Mouse (Mus musculus) lung, embryonic 15.5 days (tissue): ENCODE data around the gene Rasgrf2. TPM values are rescaled to one million over a fixed set of nuclear protein-coding genes. Genes with fewer than 3 reads are reported as not detected.
"Not testable (repeated sequence)": the region's sequence is repeated elsewhere in the genome, so short reads cannot be mapped to it uniquely, and the experiment has no call there.

Source experiments
- ATAC-seq: fragments of 200-750 bp; cut with Nextera tagmentation; 2 replicates; pipeline ENCODE4 v1.8.0; 2017; ENCODE audit warnings: moderate number of reproducible peaks, borderline replicate concordance; ENCODE audit not compliant: low FRiP score, low TSS enrichment; ENCODE audit errors: extremely low read depth
- H3K27ac ChIP-seq: fragments of 300-500 bp; sonication (generic); 2 replicates; pipeline ENCODE4 v1.5.1; 2015; ENCODE audit warnings: moderate library complexity, mild to moderate bottlenecking, inconsistent platforms
- H3K27me3 ChIP-seq: fragments of 300-500 bp; sonication (generic); 2 replicates; pipeline ENCODE4 v1.6.1; 2015; ENCODE audit warnings: inconsistent platforms
- H3K36me3 ChIP-seq: fragments of 300-500 bp; sonication (generic); 2 replicates; pipeline ENCODE4 v1.6.1; 2015; ENCODE audit warnings: inconsistent platforms
- H3K4me1 ChIP-seq: fragments of 300-500 bp; sonication (generic); 2 replicates; pipeline ENCODE4 v1.6.1; 2015; ENCODE audit warnings: inconsistent platforms
- H3K4me2 ChIP-seq: fragments of 300-500 bp; sonication (generic); 2 replicates; pipeline ENCODE4 v1.6.1; 2015; ENCODE audit warnings: inconsistent platforms, mild to moderate bottlenecking, moderate library complexity
- H3K4me3 ChIP-seq: fragments of 300-500 bp; sonication (generic); 2 replicates; pipeline ENCODE4 v1.5.1; 2015; ENCODE audit warnings: mild to moderate bottlenecking, inconsistent platforms
- H3K9ac ChIP-seq: fragments of 300-500 bp; sonication (generic); 2 replicates; pipeline ENCODE4 v1.6.1; 2015; ENCODE audit warnings: inconsistent platforms
- H3K9me3 ChIP-seq: fragments of 300-500 bp; sonication (generic); 2 replicates; pipeline ENCODE4 v1.6.1; 2016; ENCODE audit warnings: inconsistent platforms
- WGBS: fragments of 180-500 bp; shearing (Covaris S2); methylation state at CpG from one replicate; pipeline ENCODE4 v1.1.7; 2015; 5-methylcytosine and 5-hydroxymethylcytosine counted together
- polyA plus RNA-seq: library from polyadenylated mRNA; unstranded; fragments of >200 nt; fragmentation: Nextera tagmentation; extraction: Ambion mirVana; gene quantifications from 2 replicates; pipeline ENCODE4 v1.2.1, GENCODE M21; 2015

Gene Rasgrf2
- polyA plus RNA-seq, result 0.09 and 0.16 TPM in 2 replicates

DNA sequence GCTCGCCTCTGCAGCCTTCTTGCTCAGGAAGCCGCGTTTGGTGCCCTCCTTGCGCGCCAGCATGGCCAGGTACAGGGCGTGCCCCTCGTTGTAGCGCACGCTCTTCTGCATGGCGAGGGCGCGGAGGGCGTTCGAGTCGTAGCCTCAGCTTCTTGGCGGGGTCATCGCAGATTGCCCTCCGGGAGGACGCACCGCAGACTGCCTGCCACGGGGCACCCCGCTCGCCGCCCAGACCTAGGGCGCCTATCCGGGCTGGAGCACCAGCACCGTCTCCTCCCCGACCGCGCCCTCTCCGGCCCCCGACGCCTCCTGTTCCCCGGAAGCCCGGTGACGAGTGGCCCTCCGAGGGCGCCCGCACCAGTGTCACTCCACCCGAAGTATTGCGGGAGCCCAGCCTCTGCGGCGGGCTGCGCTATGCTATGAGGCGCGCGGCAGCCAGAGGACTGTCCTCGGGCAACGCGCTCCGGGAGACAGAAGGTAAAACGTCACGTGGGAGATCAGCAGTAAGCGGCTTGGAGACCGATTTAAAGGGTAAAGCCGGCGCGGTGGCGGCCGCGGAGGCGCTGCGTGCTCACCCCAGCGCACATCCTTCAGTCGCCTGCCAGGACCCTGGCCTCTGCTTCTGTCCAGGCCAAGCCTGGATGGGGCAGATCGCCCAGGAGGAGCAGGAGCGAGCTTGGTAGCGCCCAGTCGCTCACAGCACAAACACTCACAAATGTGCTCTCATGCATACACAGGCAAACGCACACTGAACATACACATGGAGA, at the start of gene Rasgrf2:
TSS of gene Rasgrf2 (minus strand) at position 273 of the 767 bp plus-strand sequence.
- peak within 1 kb of the TSS; percentile 43 for H3K4me3 ChIP-seq
- H3K27me3 ChIP-seq, result peaks cover 23% of the 10 kb centered on the region
- H3K4me2 ChIP-seq, result peak within 1 kb of the TSS; percentile 88
- no peaks in the 10 kb centered on the region for H3K9me3 ChIP-seq
- H3K9ac ChIP-seq, result peak within 1 kb of the TSS; percentile 0; the same call in 1 of the 2 replicates
- 1% methylated on average over 70 of the region's 70 CpGs for WGBS
- H3K27ac ChIP-seq, result no peak within 1 kb of the TSS
- ATAC-seq, result peak; percentile 55
- no peaks in the 10 kb centered on the region for H3K36me3 ChIP-seq
- H3K4me1 ChIP-seq, result peaks cover 6% of the 10 kb centered on the region; the same call in 1 of the 2 replicates

DNA sequence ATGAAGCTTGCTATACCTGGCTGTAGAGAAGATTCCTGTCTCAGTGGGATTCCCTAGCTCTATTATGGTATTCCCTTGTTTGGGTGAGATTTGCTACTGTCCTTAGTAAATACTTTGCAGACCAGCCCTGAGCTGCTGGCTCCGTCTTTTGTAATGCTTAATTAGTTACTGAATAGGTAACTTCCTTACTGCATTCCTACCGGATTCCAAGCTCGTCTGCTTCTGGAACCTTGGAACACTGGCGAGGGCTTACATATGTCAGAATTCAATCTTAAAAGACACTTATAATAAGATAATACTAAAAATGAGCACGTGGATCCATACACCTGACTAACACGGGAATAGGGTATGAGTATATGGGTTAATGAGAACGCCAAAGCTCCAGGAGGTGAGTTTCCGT, 41.2 kb upstream of the Rasgrf2 start:
- H3K36me3 ChIP-seq, H3K4me2 ChIP-seq, H3K27ac ChIP-seq, H3K9me3 ChIP-seq, H3K4me3 ChIP-seq, H3K4me1 ChIP-seq, H3K9ac ChIP-seq, H3K27me3 ChIP-seq, ATAC-seq: not testable (repeated sequence)
- WGBS, result 78% methylated on average over 8 of the region's 8 CpGs

DNA sequence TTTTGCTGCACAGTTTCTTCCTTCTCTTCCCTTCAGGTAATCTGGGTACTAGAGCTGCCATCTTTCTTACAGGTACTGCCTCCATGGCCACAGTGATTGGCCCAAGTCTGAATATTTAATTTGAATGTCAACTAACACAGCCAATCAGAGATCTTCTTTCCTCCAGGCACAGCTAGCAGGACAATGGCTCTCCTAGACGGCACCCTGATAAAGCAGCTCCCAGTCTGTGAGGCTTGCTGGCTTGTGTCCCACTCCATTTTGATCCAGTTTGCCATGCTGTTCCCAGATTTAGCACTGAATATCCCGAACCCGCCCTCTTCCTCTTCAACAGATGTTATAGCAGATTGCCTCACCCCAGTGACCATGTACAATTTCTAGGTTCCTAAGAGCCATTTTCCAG, 19.1 kb upstream of the Rasgrf2 start:
- Histone ChIP-seq H3K4me1 (no peaks in the 10 kb centered on the region), H3K9me3 (no peaks in the 10 kb centered on the region), H3K27me3 (no peaks in the 10 kb centered on the region), H3K4me2 (no peak overlapping the region), H3K9ac (no peak overlapping the region), H3K4me3 (no peak overlapping the region), H3K36me3 (no peaks in the 10 kb centered on the region), H3K27ac (no peak overlapping the region)
- ATAC-seq, result no peak
- 64% methylated on average over 3 of the region's 3 CpGs for WGBS

DNA sequence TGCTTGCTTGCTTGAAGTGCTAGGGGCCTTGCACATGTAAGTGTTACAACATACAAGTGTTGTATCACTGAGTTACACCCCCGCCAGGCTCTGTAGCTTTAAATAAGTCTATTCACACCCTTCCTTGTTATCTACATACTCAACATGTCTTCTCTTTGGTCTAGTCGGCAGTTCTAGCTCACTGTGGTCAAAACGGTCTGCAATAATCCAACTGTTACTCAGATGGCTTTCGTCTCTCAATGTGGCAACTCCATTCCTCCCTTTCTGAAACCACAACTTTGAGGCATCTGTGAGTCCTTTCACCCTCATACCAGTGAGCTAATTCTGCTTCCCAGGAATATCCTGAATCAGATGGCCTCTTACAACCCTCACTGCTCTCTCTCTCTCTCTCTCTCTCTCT, 17.4 kb upstream of the Rasgrf2 start:
- no peaks in the 10 kb centered on the region for H3K9me3 ChIP-seq
- no peak overlapping the region for H3K9ac ChIP-seq
- no peaks in the 10 kb centered on the region for H3K27me3 ChIP-seq
- no peak for ATAC-seq
- no peak overlapping the region for H3K4me3 ChIP-seq
- no peaks in the 10 kb centered on the region for H3K4me1 ChIP-seq
- 70% methylated on average over 4 of the region's 4 CpGs for WGBS
- no peak overlapping the region for H3K27ac ChIP-seq
- no peak overlapping the region for H3K4me2 ChIP-seq
- H3K36me3 ChIP-seq, result no peaks in the 10 kb centered on the region

DNA sequence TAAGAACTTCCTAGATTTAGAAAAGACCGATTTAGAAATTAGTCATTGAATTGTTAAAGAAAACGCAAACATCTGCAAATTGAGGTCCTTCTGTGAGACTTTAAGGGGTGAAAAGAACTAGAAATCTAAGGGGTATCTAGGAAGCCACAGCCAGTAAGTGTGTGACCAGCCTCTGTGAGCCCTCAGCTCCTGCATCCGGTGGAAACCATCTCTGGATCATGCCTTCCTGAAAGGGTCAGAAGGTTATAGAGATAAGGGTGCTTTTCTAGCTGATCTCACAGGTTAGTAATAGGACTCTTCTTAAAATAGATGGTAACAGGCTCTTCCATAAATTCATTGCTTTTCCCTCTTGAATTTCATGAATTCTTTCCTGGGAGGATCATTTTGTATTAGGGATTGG, 3.3 kb upstream of the Rasgrf2 start:
- no peaks in the 10 kb centered on the region for H3K9me3 ChIP-seq
- no peak overlapping the region for H3K4me2 ChIP-seq
- H3K27ac ChIP-seq, result no peak overlapping the region
- WGBS, result 57% methylated on average over 3 of the region's 3 CpGs
- H3K4me3 ChIP-seq, result no peak overlapping the region
- peaks cover 6% of the 10 kb centered on the region; the same call in 1 of the 2 replicates for H3K4me1 ChIP-seq
- peaks cover 23% of the 10 kb centered on the region for H3K27me3 ChIP-seq
- ATAC-seq, result no peak
- H3K36me3 ChIP-seq, result no peaks in the 10 kb centered on the region
- H3K9ac ChIP-seq, result no peak overlapping the region

DNA sequence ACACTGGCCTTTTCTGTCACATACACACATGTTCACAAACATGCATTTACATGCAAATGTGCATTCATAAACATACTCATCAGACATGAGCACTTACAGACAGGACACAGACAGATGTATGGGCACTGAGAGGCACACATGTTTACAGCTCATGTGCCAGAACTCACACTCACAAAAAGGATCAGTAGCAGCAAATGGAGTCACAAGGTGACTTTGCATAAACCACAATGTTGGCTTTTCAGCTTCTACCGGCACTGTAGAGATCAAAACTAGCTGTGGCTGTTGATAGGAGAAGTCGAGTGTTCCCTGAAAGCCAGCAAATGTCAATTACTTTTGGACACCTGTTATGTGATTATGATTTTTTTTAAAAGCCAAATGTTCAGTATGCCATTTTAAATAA, 1.1 kb upstream of the Rasgrf2 start:
- H3K9me3 ChIP-seq, result no peaks in the 10 kb centered on the region
- no peak for ATAC-seq
- H3K9ac ChIP-seq, result no peak overlapping the region
- H3K4me1 ChIP-seq, result peaks cover 6% of the 10 kb centered on the region; the same call in 1 of the 2 replicates
- no peaks in the 10 kb centered on the region for H3K36me3 ChIP-seq
- no peak overlapping the region for H3K4me3 ChIP-seq
- H3K4me2 ChIP-seq, result no peak overlapping the region
- no peak overlapping the region for H3K27ac ChIP-seq
- peaks cover 23% of the 10 kb centered on the region for H3K27me3 ChIP-seq
- 35% methylated on average over 2 of the region's 2 CpGs for WGBS

DNA sequence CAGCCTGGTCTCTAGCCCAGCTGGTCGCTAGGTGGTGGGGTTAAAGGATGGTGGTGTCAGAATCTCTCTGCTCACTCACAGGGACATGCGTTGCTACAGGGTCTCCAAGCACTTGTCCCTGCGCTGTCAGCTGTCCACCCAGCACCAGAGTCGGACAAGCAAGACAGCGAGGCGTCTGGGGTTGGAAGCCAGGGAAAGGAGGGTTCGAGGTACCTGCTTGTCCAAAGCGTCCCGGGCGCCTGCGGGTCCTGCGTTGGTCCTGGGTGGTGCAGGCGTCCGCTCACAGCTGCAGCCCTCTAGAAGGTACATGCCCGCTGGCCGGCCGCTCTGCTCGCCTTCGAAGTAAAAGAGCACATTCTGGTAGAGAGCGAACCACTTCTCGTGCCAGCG, 467 bp downstream of the Rasgrf2 start:
- WGBS, result 10% methylated on average over 22 of the region's 22 CpGs
- H3K4me3 ChIP-seq, result peak overlapping the region; percentile 43

DNA sequence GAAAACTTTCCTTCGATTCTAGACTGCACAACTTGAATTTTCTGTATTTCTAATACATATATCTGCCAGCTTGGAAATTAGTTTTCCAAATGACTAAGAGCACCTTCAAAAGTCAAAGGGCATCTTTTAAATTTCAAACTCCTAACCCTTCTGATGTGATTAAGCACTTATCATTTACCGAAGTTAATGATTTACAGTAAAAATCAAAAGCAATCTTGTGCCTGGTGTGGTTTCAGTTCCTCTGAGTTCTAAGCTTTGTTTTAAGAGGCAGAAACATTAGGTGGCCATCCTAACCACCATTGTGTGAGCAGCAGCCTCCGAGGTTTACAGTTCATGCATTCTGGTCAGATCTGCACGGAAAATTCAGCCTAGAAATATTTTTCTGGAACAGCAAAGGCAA, 1.6 kb downstream of the Rasgrf2 start:
- H3K4me3 ChIP-seq, result no peak overlapping the region
- no peak for ATAC-seq
- 64% methylated on average over 4 of the region's 4 CpGs for WGBS

More for the DNA sequence above, 467 bp downstream of the Rasgrf2 start:
- ATAC-seq, result peak; percentile 69
- H3K27me3 ChIP-seq, result peaks cover 23% of the 10 kb centered on the region
- H3K4me2 ChIP-seq, result peak overlapping the region; percentile 88
- H3K27ac ChIP-seq, result no peak overlapping the region
- H3K9ac ChIP-seq, result 0 out of 2 replicates have a peak overlapping the region, but pooled peaks have one; percentile 0
- H3K4me1 ChIP-seq, result peaks cover 6% of the 10 kb centered on the region; the same call in 1 of the 2 replicates
- H3K36me3 ChIP-seq, result no peaks in the 10 kb centered on the region
- H3K9me3 ChIP-seq, result no peaks in the 10 kb centered on the region

DNA sequence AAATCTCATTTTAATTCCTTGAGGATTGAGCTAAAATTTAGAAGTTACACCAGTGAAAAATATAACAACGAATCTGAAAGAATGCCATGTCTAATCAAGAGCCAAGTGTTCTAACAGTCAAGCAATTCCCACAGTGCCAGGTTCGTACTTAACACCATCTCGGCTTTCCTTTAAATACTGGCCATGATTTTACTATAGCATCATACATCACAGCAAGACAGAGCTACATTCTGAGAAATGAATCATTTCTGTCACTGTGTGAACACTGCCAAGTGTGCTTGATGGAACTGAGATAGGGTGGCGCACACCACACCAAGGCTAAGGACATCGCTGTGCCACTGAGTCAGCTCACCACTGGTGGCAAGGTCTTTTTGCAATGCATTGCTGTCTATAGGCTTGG, 5.6 kb downstream of the Rasgrf2 start:
- no peak overlapping the region for H3K27ac ChIP-seq
- H3K9ac ChIP-seq, result no peak overlapping the region
- no peaks in the 10 kb centered on the region for H3K9me3 ChIP-seq
- H3K36me3 ChIP-seq, result no peaks in the 10 kb centered on the region
- ATAC-seq, result no peak
- H3K4me3 ChIP-seq, result no peak overlapping the region
- H3K4me2 ChIP-seq, result no peak overlapping the region
- WGBS, result 80% methylated on average over 5 of the region's 5 CpGs
- H3K27me3 ChIP-seq, result peaks cover 5% of the 10 kb centered on the region
- peaks cover under 1% of the 10 kb centered on the region; the same call in 1 of the 2 replicates for H3K4me1 ChIP-seq

More for the DNA sequence above, 1.6 kb downstream of the Rasgrf2 start:
- no peak overlapping the region for H3K27ac ChIP-seq
- H3K9ac ChIP-seq, result no peak overlapping the region
- H3K4me2 ChIP-seq, result no peak overlapping the region
- peaks cover 6% of the 10 kb centered on the region; the same call in 1 of the 2 replicates for H3K4me1 ChIP-seq
- no peaks in the 10 kb centered on the region for H3K36me3 ChIP-seq
- H3K9me3 ChIP-seq, result no peaks in the 10 kb centered on the region
- H3K27me3 ChIP-seq, result peaks cover 23% of the 10 kb centered on the region

DNA sequence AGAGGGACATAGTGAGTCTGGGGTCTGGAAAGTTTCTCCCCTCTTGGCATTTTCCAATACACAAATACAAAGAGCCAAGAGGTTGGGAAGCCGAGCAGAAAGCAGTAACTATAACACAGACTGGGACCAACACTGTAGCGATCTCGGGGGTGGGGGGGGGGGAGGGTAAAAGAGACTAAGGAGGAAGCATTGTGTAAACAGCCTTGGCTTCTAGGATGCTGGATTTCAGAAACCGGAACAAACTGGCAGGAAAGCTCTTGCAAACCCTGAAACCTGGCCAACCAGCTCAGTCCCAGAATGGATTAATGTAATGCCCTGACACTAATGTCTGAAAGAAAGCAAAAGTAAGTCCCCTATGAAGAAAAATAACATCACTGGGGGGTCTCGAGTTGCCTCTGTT, 11.8 kb downstream of the Rasgrf2 start:
- no peak overlapping the region for H3K9ac ChIP-seq
- H3K36me3 ChIP-seq, result no peaks in the 10 kb centered on the region
- no peaks in the 10 kb centered on the region for H3K27me3 ChIP-seq
- ATAC-seq, result peak; percentile 57; the same call in 1 of the 2 replicates
- no peak overlapping the region for H3K4me2 ChIP-seq
- no peaks in the 10 kb centered on the region for H3K4me1 ChIP-seq
- 22% methylated on average over 5 of the region's 5 CpGs for WGBS
- H3K27ac ChIP-seq, result no peak overlapping the region
- no peaks in the 10 kb centered on the region for H3K9me3 ChIP-seq
- no peak overlapping the region for H3K4me3 ChIP-seq

DNA sequence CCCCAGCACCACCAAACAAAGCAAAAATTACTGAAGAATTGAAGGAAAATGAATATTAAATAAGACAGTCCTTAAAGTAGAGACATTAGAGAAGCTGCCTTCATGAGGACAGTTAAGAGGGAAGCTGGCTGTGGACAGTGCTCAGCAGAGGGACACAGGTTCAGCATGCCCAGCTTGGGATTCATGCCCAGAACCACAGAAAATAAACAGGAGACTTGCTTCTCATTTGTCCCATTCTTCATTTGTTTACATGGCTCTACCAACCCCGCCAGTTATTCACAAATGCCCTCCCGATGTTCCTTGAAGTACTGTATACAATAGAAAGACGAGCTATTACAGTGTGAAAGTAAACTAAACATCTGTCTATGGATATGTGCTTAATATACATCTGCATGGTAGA, 17.4 kb downstream of the Rasgrf2 start:
- Histone ChIP-seq H3K36me3 (no peaks in the 10 kb centered on the region), H3K4me3 (no peak overlapping the region), H3K27me3 (no peaks in the 10 kb centered on the region), H3K27ac (no peak overlapping the region), H3K9me3 (no peaks in the 10 kb centered on the region), H3K9ac (no peak overlapping the region), H3K4me1 (peaks cover 7% of the 10 kb centered on the region; the same call in 1 of the 2 replicates), H3K4me2 (no peak overlapping the region)
- WGBS, result 19% methylated on average over 3 of the region's 3 CpGs
- ATAC-seq, result peak; percentile 39; the same call in 1 of the 2 replicates

DNA sequence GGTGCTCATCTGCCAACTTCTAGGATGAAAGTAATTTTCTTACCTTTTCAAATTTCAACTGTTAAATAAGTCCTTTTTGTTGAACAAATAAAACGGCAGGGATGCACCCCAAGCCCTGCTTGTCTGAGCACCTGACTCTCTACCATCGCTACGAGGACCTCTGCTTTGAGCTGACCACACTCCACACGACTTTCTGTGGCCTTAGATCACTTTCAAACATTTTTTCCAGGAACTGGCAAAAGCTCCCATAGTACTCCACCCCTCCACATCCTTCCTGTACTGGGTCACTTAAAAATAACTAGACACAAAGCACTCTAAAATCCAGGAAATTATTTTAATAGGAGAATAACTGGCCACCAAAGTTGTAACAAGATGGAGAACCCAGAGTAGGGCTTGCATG, 23.2 kb downstream of the Rasgrf2 start:
- H3K27me3 ChIP-seq, result no peaks in the 10 kb centered on the region
- no peak for ATAC-seq
- no peak overlapping the region for H3K27ac ChIP-seq
- peaks cover 5% of the 10 kb centered on the region; the same call in 1 of the 2 replicates for H3K4me1 ChIP-seq
- no peak overlapping the region for H3K9ac ChIP-seq
- H3K9me3 ChIP-seq, result no peaks in the 10 kb centered on the region
- 55% methylated on average over 4 of the region's 4 CpGs for WGBS
- no peaks in the 10 kb centered on the region for H3K36me3 ChIP-seq
- H3K4me3 ChIP-seq, result no peak overlapping the region
- H3K4me2 ChIP-seq, result no peak overlapping the region
